Mouse (Mus musculus) layer of hippocampus, postnatal 25 days (tissue): ENCODE data around the gene Igf2bp2. TPM values are rescaled to one million over a fixed set of nuclear protein-coding genes. Genes with fewer than 3 reads are reported as not detected.

Source experiments
- DNase-seq, 2 experiments: peaks; one replicate each; pipeline ENCODE4 v3.0.0; 2022; ENCODE audit warnings: mixed read lengths in 2 of 2, low spot score in 1 of 2; ENCODE audit errors: extremely low spot score in 1 of 2
- total RNA-seq, 2 experiments: library from RNA; stranded (reverse); gene quantifications; 2 replicates each; pipeline ENCODE4 v1.2.3; 2021

Igf2bp2 gene
- total RNA-seq, 2 experiments from 2014 or later = 0.33 to 0.42 TPM

DNA sequence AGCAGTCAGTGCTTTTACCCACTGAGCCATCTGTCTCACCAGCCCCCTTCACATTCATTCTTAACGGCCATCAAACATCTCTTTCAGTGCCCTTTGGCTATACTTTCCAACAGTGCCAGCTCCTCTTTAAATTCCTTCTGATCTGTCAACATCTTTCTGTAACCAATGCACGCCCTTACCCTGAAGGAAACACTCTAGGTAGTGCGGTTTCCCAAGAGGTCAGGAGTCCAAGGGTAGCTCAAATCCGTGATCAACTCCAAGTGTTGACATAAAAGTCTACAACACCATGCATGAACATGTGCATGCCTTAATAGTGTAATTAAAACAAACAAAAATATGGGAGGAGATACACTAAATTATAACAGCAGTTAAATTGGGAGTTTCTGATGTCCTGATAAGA lies 53.9 kb downstream of the Igf2bp2 start:
- DNase-seq = no peak

- DNase-seq = peak in 1 of 2 experiments; percentile 13
Observed at GRCm38 (mm10) chr16:22107897-22108516, 55.1 kb downstream of the Igf2bp2 start.

DNA sequence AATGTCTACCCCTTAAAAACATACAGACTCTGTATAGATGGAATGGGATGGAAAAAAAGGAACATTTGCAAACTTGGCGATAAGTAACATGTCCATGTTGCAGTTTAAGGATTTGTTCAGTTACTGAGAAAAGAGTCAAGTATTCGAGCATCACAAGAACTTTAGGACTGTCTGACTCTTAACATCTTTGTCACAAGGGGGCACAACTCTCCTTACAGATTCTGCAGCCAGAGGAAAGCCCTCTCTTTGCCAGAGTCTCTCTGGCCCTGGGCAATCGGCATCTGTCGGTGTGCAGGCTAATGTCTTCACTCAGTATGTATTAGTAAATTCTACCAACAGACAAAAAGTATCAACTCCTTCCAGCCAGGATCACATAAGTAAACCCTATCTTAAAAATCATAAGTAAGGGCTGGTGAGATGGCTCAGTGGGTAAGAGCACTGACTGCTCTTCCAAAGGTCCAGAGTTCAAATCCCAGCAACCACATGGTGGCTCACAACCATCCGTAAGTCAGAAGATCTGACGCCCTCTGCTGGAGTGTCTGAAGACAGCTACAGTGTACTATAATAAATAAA lies 57.0 kb downstream of the Igf2bp2 start:
- no peak for DNase-seq

DNA sequence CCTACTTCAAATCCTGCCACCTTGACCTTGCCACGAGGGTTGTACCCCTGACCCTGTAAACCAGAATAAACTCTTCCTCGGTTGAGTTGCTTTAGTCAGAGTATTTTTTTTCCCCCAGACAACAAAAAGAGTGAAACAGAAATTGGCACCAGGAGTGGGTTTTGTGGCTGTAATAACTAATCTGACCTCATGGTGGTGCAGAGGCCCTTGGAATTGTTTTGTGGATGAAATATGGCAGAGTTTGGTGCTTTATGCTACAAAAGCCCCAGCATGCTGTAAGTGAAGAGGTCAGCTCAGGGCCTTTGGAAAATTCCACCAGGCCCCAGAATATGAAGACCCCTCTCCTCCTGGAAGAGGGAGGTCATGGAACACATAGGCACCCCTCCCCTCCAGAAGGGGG lies 63.0 kb downstream of the Igf2bp2 start:
- DNase-seq = no peak

- DNase-seq = no peak
Observed at GRCm38 (mm10) chr16:22097659-22098058, 65.4 kb downstream of the Igf2bp2 start.

- no peak for DNase-seq
Observed at GRCm38 (mm10) chr16:22095751-22096150, 67.3 kb downstream of the Igf2bp2 start.

- DNase-seq = no peak
Observed at GRCm38 (mm10) chr16:22091255-22091783, 71.8 kb downstream of the Igf2bp2 start.

GRCm38 (mm10) chr16:22085411-22085810 lies 77.7 kb downstream of the Igf2bp2 start:
- DNase-seq = no peak

DNA sequence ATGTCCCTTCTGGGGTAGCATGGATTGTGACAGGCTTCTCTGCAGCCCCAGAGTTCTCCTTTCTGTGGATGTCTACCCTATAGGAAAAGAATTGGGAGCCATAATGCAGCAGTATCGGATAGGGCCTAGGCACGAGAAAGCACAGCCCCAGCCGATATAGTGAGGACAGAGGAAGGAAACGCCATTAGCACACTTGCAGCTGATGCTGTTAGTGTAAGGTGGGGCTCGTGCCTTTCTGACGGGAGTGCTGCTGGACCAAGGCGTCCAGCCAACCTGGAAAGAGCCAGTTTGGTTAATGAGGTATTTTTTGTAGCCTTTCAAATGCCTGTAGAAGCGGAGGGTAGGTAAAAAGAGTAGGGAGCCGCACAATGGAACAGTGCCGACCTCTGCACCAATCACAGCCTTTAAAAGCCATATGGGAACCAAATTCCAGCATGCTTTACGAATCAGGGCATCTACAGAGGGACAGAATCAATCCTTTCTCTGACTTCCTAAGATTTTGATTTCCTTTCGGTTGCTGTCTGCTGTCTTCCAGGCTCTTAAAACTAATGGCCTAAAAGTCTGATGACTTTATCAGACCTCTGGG lies 82.9 kb downstream of the Igf2bp2 start:
- no peak for DNase-seq

GRCm38 (mm10) chr16:22076620-22076941 lies 86.5 kb downstream of the Igf2bp2 start:
- DNase-seq = no peak

DNA sequence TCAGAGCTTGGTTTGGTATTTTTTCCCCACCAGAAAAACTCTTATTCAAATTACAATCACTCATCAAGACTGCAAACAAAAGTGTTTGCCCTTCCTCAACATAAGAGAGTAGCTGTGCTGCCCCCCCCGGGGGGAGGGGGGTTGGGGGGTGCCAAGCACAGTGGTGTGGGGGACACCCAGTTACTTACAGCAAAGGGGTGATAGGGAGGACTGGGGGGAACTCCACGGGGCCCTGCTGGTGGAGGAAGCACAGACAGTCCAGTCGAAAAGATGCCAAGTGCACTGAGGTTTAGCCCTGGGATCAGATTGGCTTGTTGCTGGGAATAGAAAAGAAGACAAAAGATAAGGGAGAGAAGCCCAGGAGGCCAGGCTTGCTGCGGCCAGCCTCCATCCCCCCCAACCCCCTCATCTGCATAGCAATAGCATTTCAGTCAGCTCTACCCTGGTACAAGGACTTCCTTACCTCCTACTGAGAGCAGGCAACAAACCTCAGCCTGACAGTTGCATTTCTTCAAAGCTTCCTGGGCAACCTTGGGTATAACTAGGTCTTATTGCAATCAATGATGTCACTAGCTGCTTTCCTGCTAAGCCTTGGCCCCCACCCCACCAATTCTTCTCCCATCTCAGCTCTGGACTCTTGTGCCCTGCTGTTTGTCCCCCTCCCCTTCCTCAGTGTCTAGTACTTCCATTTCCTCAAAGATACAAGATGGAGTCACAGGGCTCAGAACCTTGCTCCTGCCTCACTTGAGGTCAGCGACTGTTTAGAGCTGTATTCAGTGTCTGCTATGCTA lies 87.1 kb downstream of the Igf2bp2 start:
- DNase-seq = no peak

DNA sequence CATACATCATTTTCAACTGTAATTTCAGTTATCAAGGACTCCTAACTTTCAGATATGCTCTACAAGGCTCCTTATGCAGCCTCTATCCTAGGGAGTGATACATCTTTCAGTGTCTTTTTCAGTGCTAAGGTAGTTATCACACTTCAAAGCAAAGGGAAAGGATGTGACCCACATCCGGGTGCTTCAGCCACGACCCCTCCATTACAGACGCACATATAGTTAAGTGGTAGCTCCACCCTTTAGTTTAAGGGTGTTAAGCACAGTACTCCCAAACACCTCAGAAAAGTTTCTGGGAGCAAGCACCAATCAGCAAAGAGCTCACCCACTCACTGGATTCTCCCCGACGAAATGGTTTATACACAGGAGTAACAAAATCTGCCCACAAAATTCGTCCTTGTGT lies 88.0 kb downstream of the Igf2bp2 start:
- DNase-seq = no peak

- DNase-seq = no peak
Observed at GRCm38 (mm10) chr16:22071361-22071760, 91.7 kb downstream of the Igf2bp2 start.

DNA sequence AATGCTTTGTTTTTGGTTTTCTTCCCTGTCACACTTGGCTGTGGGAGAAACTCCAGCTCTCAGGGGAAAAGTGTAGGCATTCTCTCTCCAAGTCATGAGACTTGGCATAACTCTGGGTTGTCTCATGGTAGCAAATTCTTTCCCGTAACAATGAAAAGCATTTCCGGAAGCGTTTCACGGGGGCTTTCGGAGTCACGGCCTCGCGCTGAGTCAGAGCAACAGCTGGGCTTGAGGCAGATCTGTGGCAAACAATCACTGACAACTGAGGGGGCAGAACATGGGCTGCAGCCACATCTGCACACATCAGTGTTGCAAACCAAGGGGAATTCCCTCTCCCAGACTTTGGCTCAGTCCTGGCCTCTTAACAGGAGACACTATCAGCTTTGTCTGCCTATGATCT lies 95.7 kb downstream of the Igf2bp2 start:
- no peak for DNase-seq

DNA sequence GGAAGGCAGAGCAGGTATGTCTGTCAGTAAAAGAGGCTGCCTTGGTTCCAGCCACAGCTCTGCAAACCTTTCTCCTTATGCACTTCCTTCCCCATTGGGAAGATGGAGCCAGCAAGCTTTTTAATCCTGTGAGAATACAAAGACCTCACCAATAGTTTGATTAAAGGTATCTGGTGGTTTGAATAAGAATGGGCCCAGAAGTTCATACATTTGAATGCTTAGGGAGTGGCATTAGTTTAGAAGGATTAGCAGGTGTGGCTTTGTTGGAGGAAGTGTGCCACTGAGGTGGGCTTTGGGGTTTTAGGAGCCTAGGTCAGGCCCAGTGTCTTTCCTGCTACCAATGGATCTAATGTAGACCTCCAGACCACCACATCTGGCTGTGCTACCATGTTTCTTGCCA lies 97.6 kb downstream of the Igf2bp2 start:
- no peak for DNase-seq

- no peak for DNase-seq
Observed at GRCm38 (mm10) chr16:22062284-22062683, 100.8 kb downstream of the Igf2bp2 start.

DNA sequence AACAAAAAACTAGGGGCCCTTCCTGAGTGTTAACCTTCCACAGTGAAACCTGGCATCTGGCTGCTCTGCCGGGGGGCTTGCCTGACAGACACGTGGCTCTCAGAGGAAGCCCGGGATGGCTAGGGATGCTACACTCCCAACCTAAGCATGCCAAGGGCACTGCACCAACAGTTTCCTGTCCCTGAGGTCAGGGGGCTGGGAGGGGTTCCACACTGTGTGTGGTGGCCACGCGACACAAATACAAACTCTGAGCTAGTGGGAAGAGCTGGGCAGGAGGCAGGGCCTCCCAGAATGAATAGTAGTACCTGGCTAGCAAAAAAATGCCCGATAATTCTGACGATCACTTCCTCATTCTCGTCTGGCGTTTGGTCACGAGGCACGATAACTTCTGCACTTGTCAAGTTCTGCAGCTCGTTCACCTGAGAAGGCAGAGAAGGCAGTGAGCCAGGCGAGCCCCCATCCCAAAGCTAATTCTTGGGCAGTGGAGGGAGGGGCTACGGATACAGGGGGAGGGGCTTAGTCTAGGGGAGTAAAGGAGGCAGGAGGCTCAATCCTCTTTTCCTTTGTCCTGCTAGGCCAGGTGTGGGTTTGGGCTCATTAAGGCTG lies 101.4 kb downstream of the Igf2bp2 start:
- DNase-seq = no peak

GRCm38 (mm10) chr16:22060416-22060815 lies 102.7 kb downstream of the Igf2bp2 start:
- no peak for DNase-seq

- no peak for DNase-seq
Observed at GRCm38 (mm10) chr16:22058871-22059270, 104.2 kb downstream of the Igf2bp2 start.

- no peak for DNase-seq
Observed at GRCm38 (mm10) chr16:22057498-22057897, 105.6 kb downstream of the Igf2bp2 start.

DNA sequence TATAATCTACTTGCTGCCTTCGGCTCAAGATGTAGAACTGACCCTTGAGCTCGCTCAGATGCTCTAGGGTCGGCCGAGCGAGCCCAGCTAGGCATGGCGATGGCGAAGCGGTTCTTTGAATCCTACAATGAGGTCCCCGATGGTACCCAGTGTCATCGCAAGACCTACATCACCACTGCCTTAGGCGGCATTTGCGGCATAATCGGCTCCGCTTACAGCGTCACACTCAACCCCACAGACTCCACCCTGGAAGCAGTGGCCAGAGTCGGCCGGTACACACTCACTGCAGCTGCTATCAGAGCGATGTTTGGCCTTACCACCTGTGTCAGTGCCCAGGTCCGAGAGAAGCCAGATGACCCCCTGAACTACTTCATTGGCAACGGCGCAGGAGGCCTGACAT lies 109.7 kb downstream of the Igf2bp2 start:
- DNase-seq = no peak
